Mouse (Mus musculus) T-helper 1 cell (primary cell): ENCODE results near the gene Gtpbp2.

Source experiments
- in situ Hi-C: fragments of 300-600 bp; cut with MboI, MseI; formaldehyde crosslinking; loops from one replicate; pipeline ENCODE4 v1.15.1; 2025; ENCODE audit warnings: high pct_unique_total_duplicates

The Gtpbp2 gene

GRCm38 (mm10) chr17:46160686-46161085, at the start of gene Gtpbp2:
Gene Gtpbp2, plus strand, starts transcription at chr17:46161032.
- in situ Hi-C loops = loop anchor here (10.0 to 25.0 kb wide), 2 partner anchors 596 to 1352 kb away; partner anchors contain the start of genes Ccnd3, Slc35b2 and Taf8

- in situ Hi-C loops = no loop called here
These were observed 45.3 kb upstream of the Gtpbp2 start for GRCm38 (mm10) chr17:46115489-46115888.

- in situ Hi-C loops = no loop called here
These were observed 44.7 kb upstream of the Gtpbp2 start for GRCm38 (mm10) chr17:46116138-46116537.

GRCm38 (mm10) chr17:46116881-46117280, 44.0 kb upstream of the Gtpbp2 start:
- in situ Hi-C loops = no loop called here

GRCm38 (mm10) chr17:46117623-46118422, 43.0 kb upstream of the Gtpbp2 start:
- in situ Hi-C loops = no loop called here

- in situ Hi-C loops = no loop called here
These were observed 42.4 kb upstream of the Gtpbp2 start for GRCm38 (mm10) chr17:46118423-46118850.

- in situ Hi-C loops = no loop called here
These were observed 41.2 kb upstream of the Gtpbp2 start for GRCm38 (mm10) chr17:46119641-46120040.

- in situ Hi-C loops = no loop called here
These were observed 38.0 kb upstream of the Gtpbp2 start for GRCm38 (mm10) chr17:46122791-46123190.

GRCm38 (mm10) chr17:46123285-46123684, 37.5 kb upstream of the Gtpbp2 start:
- in situ Hi-C loops = no loop called here

- in situ Hi-C loops = no loop called here
These were observed 36.7 kb upstream of the Gtpbp2 start for GRCm38 (mm10) chr17:46123953-46124700.

- in situ Hi-C loops = no loop called here
These were observed 34.2 kb upstream of the Gtpbp2 start for GRCm38 (mm10) chr17:46126608-46127007.

- in situ Hi-C loops = no loop called here
These were observed 32.9 kb upstream of the Gtpbp2 start for GRCm38 (mm10) chr17:46127814-46128493.

- in situ Hi-C loops = loop anchor here (5.0 kb wide), 1 partner anchor 403 kb away; no protein-coding TSS in a partner anchor
These were observed 30.9 kb upstream of the Gtpbp2 start for GRCm38 (mm10) chr17:46129741-46130498.

- in situ Hi-C loops = loop anchor here (5.0 kb wide), 1 partner anchor 405 kb away; no protein-coding TSS in a partner anchor
These were observed 28.6 kb upstream of the Gtpbp2 start for GRCm38 (mm10) chr17:46132058-46132718.

GRCm38 (mm10) chr17:46132862-46133261, 28.0 kb upstream of the Gtpbp2 start:
- in situ Hi-C loops = loop anchor here (5.0 kb wide), 1 partner anchor 406 kb away; no protein-coding TSS in a partner anchor

GRCm38 (mm10) chr17:46138563-46139236, 22.1 kb upstream of the Gtpbp2 start:
- in situ Hi-C loops = no loop called here

- in situ Hi-C loops = no loop called here
These were observed 21.0 kb upstream of the Gtpbp2 start for GRCm38 (mm10) chr17:46139872-46140271.

- in situ Hi-C loops = no loop called here
These were observed 17.0 kb upstream of the Gtpbp2 start, which contains the start of gene Rsph9 for GRCm38 (mm10) chr17:46143578-46144423. Gene Rsph9, minus strand, starts transcription at chr17:46144216.
